Mouse (Mus musculus): ENCODE data around the gene Thsd4.

Gene Thsd4

DNA sequence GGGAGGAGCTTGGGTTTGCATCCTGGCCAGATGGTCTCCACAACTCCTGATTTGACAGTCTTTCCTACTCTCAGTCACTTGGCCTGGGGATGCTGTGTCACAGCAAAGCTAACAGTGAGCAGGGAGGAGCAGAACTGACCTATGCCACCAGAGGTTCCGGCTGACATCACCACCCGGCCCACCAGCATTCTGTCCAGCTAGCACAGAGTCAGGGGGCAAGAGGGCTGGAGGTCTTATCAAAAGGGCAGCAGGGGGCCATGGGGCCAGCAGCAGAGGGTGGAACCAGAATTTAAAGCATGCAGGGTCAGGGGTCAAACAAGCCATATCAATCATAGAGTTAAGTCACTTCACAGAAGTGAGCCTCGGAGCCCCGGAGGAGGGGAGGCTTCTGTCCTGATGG, 4.7 kb downstream of the Thsd4 start:
- DNase-seq (ENCODE audit: low read depth, low spot score), result no peak

DNA sequence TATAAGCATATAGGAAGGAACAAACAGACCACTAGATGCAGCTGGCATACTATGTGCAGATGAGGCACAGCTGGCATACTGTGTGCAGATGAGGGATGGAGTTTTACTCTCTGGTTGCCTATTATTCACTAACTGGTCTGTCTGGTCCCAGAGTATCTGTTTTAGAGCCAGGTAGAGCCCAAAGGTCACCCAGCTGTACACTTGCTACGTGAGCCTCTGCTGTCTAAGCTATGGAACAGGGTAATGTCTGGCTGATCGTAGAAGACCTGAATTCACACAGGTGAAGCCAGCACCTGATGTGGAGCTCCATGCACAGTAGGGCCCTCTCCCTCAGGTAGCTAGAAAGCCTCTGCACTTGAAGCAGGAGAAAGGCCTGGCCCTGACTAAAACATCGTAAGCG, 5.5 kb downstream of the Thsd4 start:
- no peak for DNase-seq (ENCODE audit: low read depth, low spot score)

DNA sequence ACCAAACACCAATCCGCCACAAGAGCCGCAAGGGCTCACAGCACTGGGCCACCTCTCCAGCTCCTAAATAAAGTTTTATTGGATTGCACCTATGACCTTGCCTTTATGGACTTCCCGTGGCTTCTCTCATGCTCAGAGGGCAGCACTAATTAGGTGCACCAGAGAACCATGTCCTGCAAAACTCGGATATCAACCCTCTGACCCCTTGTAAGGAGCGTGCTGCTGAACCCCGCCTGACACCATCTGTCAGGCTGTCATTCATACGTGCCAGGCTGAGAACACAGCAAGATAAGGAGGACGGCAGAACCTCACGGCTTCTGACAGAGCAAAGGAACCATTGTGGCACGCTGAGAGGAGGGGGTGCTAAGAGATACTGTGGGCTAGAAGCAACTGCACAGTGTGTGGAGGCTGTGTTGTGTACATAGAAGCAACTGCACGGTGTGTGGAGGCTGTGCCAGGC, 8.5 kb downstream of the Thsd4 start:
- no peak for DNase-seq (ENCODE audit: low read depth, low spot score)

DNA sequence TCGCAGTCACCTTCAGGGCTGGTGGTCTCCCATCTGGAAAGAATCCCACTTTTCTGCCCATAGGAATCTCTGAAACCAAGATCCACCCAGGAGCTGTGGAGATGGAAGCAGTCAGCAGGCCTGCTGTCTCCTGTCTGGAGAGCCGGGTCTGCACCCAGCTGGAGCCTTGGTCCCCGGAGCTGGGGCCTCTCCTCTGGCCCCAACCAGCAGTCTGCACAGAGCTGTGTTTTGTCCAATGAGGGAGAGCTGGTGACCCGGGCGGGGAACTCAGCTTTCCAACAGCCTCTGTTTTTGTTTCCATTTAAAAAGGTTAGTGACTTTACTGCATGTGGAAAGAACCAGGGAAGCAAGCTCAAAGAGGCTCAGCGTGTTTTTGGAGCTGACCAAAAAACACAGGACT, 11.0 kb downstream of the Thsd4 start:
- DNase-seq (ENCODE audit: low read depth, low spot score), result no peak

DNA sequence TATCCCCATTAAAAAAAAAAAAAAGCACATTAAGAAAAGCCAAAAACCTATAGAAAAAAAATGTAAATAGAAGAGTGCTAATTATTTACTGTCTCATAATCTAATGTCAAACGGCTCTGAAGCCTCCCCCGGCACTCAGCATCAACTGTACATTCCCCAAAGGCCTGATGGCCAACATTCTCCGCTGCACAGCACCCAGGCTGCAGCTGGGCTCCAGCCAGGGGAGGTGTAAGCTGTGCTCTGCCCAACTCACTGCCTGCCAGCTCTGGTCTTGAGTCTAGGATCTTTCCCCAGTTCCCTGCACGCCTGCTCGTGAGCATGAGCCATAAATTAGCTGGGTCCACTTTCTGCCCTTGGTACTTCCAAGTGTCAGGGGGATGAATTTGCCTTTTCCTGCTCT, 15.7 kb downstream of the Thsd4 start:
- DNase-seq (ENCODE audit: low read depth, low spot score), result no peak

DNA sequence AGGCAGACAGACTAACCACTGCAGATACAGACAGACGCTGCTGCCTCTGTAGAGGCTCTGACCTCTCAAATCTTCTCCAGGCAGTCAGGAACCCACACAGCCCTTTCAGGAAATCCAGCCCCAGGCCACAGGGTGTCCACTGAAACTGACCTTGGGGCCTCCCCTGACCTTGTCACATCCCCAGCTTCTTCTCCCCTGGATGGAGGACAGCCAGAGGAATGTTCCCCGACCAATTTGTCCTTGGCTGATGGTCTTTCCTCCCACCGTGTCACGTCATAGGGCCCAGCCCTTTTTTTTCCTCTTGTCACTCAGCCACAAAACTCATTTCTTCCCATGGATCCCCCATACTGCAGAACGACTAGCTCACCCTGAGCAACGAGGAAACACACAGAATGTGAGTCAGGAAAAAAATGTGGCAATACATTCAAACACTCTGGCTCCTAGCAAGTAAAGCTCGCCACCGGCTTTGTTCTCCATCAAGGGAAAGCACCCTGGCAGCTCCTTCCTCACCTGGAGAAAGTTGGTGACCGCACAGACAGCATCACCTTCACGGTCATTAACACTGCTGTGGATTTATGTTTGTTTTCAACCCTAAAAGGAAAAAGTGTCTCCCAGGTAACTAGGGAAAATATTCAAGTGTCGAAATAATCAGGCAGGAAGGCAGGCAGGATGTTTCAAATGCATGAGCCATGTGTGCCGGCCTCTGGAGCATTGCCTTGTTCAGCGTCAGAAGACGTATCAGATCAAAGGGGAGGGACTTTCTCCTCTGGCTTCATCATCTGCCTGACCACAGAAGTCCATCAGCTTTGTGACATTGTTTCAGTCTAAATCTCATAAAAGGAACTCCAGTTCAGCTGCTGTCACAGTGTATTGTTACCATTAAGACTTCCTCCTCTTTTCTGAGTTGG, 17.2 kb downstream of the Thsd4 start:
- DNase-seq (ENCODE audit: low read depth, low spot score), result no peak

DNA sequence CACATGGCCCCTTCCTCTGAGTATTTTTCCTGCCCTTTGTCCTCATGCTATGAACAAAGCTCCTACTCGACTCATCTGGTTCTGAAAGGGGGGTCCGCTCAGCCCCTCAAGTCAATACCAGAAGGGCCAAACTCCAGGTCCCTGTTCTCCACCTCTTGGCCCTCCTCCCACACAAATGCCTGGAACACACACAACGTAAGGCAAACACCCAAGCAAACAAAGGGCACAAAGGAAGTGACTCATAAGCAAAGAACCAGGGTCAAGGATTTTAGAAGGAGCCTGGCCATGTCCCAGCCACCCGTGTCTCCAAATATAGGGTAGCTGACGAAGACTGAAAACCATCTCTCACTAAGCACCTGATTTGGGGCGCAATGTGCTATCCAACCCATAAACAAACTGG, 19.6 kb downstream of the Thsd4 start:
- DNase-seq (ENCODE audit: low read depth, low spot score), result no peak

DNA sequence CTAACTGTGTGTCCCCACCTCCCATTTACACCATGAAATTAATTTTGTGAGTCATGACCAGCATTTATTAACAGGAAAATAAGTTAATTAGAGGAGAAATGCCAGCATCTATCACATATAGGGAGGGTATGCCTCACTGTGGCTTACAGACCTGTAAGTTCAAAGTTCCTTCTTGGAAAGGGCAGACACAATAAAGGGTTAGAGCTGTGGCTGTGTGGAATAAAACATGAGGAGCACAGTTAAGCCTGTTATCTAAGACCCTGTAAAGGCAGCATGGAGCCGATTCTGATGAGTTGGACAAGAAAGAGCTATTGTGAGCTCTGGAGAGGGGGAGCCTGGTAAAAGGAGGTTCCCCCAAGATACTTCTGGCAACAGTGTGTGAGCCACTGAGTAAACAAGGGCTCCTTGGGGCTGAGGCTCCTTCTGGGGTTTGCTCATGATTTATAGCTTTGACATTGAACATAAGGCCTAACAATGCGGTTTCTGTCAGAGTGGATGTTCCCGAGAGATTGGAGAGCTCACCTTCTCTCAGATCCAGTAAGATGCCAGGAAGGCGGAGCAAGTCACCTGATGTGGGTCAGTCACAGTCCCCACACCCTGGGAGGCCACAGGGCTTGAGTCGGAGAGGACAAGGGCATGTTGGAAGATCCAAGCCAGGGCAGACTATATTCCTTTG, 20.2 kb downstream of the Thsd4 start:
- DNase-seq (ENCODE audit: low read depth, low spot score), result no peak

DNA sequence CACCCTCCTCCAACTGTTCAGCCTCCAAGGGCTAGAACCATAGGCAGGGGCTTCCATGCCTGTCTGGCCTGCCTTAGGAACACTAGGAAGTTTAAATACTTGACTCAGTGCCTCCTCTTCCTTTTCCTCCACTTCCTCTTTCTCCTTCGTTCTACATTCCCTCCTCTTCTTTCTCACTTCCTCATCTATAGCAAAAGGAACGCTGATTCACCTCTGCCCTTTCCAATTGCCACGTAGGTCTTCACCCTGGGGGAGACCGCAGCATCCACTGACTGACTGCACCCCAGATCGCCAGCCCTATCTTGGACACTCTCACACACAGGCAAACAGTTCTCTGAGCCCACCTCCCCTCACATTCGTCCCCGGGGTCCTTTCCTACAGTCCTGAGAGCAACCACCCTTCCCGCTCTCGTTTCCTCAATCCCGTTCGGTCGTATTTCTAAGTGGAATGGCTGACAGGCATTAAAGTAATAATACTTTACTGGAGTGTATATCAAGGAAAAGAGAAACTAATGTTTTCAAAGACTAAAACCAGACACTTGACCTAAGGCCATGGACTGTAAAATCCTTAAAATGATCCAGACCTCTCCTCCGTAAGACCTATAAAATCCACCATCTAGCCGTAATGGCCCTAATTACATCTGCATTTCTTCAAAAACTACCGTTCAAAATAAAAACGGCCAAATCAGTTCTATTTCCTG, 29.4 kb downstream of the Thsd4 start:
- DNase-seq (ENCODE audit: low read depth, low spot score), result no peak

DNA sequence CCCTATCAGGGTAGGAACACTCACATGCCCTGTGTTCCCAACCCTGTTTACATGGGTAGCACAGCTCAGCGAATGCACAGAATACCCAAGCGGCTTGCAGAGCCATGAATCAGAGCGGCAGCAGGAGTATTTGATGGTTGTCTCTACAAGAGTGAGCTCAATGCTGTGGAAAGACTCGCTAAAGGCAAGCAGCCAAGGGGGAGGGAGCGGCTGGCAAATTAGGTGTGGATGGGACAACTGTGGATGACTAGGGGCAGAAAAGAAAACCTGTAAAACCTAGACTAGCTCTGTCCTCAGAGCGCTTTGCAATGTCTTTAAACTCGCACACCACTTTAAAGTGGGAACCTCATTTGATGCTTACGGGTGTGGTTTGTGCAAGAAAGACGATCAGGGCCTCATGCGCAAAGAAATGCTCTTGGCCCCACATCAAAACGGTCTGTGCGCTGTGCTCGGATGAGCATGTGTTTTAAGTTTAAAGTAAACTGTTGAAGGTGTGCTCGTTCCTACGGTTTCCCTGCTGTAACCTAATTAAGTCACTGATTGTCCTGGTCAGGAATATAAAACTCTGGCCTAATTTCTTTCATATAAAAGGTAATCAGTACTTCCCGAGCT, 30.3 kb downstream of the Thsd4 start:
- no peak for DNase-seq (ENCODE audit: low read depth, low spot score)

DNA sequence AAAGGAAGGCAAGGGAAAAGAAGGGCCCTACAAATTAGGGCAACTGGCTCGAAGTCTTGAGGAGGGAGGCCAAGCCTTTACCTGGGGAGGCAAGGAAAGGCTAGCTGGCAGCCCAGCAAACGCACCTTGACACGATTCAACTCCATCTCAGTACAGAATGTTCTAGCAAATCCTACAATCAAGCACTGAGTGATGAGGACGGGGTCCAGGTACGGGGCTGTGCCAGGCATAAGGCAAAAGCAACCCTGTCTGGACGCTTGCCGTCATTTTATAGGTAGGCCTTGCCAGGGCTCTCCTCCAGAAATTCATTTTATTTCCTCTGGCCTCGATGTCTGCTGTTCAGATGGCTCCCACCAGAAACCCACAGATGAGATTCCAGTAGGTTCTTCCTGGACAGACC, 30.8 kb downstream of the Thsd4 start:
- no peak for DNase-seq (ENCODE audit: low read depth, low spot score)

DNA sequence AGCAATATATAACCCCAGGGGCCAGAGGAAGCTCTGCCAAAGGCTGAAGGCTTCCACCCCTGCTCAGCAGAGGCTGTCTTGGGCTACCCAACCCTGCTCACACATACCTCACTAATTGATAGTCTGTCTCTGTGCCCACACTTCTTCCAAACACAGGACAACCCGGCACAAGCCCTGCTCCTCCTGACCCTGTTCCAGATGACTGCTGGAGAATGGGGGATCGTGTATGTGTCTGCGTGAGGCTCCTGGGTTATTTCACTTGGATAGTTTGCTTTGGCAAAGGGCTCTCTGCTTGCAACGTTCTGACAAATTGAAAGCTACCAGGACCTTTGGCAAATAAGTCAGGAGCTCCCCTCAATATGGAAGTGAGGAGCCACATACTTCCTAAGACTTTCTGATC, 33.0 kb downstream of the Thsd4 start:
- no peak for DNase-seq (ENCODE audit: low read depth, low spot score)

DNA sequence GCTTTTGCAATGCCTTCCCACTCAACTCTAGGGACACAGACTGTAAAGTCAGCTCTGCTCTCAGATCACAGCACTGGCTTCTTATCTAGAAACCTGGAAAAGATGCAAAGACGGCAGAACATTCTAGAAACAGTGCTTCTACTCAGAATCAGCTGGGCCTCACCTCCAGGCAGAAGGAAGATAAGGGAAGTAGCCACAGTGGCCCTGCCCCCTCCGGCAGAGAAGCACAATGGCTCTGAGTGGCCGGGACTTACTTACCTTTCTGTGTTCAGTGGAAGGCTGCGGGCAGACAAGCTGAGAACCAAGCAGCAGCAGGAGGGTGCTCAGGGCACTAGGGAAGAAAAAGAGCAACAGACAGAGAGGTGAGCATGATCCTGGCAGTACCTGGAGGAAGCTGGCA, 39.7 kb downstream of the Thsd4 start:
- DNase-seq (ENCODE audit: low read depth, low spot score), result no peak

DNA sequence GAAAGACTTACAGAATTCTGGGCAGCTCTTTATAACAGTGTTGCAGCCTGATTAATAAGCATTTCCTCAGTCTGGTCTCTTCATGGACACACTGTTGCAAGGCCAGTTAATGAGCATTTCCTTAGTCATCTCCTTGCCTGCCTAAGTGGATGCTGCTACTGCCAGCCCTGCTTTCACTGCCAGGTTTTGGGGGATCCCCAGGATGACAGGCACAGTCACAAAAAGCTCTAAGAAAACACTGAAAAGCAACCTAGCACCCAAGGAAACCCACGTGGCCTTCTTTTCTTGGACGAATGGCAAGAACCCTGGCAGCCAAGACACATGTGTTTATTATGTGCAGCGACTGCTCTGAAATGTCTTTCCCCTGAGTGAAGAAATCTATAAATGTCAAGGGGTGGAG, 41.8 kb downstream of the Thsd4 start:
- DNase-seq (ENCODE audit: low read depth, low spot score), result no peak

DNA sequence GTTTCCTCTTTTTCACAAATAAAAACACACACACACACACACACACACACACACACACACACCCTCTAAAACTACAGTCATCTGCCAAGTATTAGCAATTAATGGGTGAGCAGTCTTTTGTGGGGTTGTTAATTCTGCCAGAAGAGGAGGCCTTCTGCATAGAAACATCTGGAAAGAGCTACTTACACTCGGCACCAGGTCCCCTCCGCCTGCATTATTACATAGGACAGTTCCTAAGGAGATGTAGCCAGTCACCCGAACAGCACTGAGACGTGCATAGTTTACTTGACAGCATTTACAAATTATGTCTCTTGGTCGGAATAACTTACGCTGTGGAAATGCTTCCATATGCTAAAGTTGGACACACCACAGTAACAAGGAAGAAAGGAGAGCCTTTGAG, 43.0 kb downstream of the Thsd4 start:
- DNase-seq (ENCODE audit: low read depth, low spot score), result no peak

DNA sequence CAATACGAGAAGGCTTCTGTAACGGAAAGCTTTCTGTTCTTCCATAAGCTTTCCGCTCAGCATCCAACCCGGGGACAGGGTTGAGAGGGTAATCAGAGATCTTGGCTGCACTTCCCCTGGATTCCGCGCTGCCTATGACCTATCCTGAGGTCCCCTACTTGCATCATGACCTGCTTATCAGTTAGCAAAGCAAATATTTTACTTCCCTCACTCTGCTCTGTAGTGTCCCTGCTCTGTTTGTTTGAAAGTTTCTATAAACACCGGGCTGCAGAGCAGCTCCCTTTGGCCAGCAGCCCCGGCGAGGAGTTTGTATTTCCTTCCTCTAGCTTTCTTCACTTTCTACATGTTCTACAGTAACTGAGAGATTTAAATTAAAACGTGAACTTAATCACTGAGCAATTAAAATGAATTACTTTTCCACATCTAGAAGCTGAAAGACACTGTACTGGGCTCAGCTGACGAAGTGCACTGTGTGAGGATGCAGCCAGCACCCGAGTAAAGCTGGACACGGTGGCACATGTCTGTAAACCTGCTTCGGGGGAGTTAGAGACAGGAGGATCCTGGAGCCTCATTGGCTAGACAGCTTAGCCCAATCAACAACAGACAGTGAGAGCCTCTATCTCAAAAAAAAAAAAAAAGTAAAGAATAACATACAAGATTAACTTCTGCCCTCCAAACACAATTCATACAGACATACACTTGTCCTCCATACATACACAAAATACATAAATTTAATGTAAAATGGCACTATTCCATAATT, 43.7 kb downstream of the Thsd4 start:
- DNase-seq (ENCODE audit: low read depth, low spot score), result no peak

DNA sequence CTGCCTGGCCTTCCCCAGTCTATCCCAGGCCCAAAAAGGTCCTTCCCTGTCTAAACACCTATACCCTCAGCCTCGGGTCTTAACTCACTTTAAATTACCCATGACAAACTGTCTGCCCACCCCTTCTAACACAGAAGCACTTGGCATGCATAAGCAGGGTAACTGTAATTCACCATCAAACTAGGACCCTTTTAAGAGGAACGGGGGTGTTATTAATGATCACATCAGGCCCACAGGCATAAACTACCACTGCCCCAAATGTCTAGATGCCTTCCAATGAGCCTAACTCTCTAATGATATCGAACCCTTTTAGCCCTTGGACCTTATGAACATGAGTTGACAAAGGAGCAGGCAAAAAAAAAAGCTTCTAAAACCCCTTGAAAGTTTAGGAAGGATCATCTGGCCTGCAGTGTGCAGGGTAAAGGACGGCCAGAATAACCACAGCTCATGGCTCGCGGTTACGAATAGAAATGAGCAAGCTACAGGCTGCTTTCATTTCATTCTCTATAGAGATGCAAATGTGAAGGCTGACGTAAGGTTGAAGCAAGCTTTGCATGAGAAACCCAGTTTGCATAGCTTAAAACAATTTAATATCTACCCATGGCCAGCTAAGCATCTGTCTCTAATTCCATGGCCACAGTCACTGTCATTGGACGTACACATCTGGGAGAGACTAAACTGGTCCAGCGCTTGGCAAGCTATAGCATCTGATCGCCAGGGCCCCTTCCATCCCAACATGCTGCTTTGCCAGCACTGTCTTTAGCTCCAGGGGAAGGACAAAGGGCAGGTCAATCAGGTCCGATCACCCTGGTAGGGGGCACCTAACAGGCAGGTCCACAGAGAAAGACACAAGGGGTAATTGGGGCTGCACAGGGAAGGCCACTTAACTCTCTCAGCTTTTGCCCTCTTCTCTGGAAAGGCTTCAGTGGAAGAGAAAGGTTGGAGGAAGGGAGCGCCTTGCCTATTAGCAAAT, 61.5 kb downstream of the Thsd4 start:
- DNase-seq (ENCODE audit: low read depth, low spot score), result no peak

DNA sequence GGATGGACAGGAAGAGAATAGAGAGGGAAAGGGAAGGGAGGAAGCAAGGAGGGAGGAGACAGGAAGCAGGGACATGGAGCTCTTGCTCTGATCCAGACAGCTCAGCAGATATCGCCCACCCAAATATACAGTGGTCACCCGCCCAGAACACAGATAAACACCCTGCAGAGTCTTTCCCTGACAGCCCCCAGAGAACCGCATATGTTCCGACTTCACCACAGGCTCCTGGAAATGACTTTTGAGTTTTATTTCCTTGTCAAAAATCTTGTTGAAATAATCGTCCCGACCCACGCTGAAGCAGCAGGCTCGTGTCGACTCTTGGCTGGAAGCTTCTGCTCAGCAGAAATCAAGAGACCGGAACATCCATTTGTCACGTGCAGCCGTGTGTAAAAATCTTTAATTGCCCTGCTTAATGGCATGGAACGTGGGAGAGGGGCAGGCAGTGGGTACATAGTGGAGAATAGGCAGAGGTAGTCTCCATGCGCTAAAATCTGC, 63.3 kb downstream of the Thsd4 start:
- DNase-seq (ENCODE audit: low read depth, low spot score), result no peak

DNA sequence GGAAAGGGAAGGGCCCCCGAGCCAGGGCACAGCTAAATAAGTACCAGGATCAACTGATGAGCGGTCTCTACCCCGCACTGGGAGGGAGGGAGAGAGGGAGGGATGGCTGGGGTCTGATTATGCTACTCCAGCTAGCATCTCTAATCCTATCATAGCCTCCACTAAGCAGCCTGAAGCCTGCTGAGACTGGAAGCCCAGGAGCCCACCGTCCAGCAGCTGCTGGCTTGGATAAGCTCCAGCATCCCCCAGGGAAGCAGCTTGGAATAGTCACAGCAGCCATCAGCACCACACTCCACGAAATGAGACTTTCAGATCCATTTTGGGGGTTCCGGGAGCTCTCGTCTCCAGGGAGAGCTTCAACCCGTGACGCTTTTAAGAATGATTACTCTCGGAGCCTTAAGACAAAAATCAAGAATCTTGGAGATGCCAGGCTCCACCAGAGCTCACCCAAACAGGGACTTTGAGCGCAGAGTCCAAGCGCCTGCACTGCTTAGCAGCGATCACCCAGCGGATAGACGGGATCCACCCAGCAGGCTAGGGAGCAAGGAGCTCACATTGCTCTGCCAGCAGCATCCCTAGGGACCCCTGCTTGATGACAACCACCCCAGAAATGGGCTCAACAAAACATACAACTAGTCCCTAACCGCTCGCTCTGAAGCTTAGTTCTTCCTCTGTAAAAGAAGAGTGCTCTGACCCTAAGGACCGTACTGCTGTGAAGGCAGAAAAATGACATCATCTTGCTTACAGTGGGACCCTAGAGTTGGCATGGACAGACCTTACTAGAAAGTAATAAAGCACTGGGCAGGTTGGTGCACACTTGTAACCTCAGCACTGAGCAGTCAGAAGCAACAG, 64.3 kb downstream of the Thsd4 start:
- no peak for DNase-seq (ENCODE audit: low read depth, low spot score)

All from R1 (cell line).